Mouse (Mus musculus) olfactory bulb, adult 2 months (tissue): ENCODE measurements at regions not wholly inside any gene's neighbourhood (a gene's known extent, or its start where the extent isn't known, plus 50 kb on each side); places are given as distances from the start of the nearest gene placed in this dataset.

Source experiments
- H3K27ac ChIP-seq: fragments of 200-500 bp; 2 replicates; pipeline ENCODE4 v1.5.1; 2012; ENCODE audit warnings: low read depth, low read length; ENCODE audit not compliant: insufficient read depth
- H3K4me1 ChIP-seq: fragments of 200-500 bp; 2 replicates; pipeline ENCODE4 v1.6.1; 2012; ENCODE audit warnings: low read length; ENCODE audit not compliant: control insufficient read depth, insufficient read depth
- H3K4me3 ChIP-seq: fragments of 200-500 bp; 2 replicates; pipeline ENCODE4 v1.5.1; 2012; ENCODE audit warnings: mild to moderate bottlenecking, low read depth, low read length, moderate library complexity; ENCODE audit not compliant: insufficient read depth
- CTCF ChIP-seq: fragments of 200-500 bp; IDR thresholded peaks from 2 replicates; pipeline ENCODE4 v1.5.1; 2012; ENCODE audit warnings: low read depth, mild to moderate bottlenecking, low read length, moderate library complexity; ENCODE audit not compliant: insufficient read depth
- POLR2A ChIP-seq: fragments of 200-500 bp; IDR thresholded peaks from 2 replicates; pipeline ENCODE4 v1.6.1; 2012; ENCODE audit warnings: mild to moderate bottlenecking, low read depth, low read length, moderate library complexity; ENCODE audit not compliant: insufficient read depth
- WGBS: fragments of 180-500 bp; shearing (Covaris S2); methylation state at CpG from one replicate; pipeline ENCODE4 v1.1.7; 2018; 5-methylcytosine and 5-hydroxymethylcytosine counted together

DNA sequence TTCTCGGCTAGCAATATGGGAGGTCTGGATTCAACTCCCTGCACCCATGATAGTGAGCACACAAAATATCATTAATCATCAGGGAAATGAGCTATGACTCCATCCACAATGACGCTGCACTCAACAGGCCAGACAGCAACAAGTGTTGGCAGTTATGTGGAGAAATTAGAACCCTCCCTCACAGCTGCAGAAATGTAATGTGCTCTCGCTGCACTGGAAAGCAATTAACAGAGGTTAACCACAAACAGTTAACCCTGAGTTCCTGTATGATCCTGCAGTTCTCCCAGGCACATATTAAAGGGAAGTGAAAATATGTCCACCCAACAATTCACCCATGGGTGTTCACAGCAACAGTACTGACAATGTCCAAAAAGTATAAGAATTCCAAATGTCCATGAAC lies 54.0 kb upstream of the Jade2 start:
- Histone ChIP-seq H3K4me3 (no peak overlapping the region), H3K4me1 (peaks cover 12% of the 10 kb centered on the region), H3K27ac (no peak overlapping the region)
- TF ChIP-seq CTCF (no peak), POLR2A (no peak)
- 77% methylated on average over 3 of the region's 3 CpGs for WGBS

DNA sequence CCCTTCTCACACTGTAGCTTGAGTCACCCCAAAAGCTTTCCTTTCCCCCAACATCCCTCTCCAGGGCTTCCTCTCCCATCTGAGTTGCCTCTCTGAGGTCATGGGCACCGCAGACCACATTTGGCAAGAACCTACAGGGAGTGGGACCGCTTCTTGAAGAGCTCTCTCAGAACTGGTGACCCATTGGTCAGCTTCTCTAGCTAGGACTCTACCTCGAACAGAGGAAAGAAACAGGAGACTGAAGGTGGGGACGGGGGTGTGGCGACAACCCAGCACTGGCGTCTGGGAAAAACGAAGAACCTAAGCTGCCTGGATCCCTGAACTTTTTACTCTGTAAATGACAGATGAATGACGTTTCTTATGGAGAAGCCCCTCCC lies 51.8 kb upstream of the Cdkn2aipnl start:
- no peak overlapping the region for H3K4me3 ChIP-seq
- 0 out of 2 replicates have a peak overlapping the region, but pooled peaks have one; percentile 39 for H3K27ac ChIP-seq
- peaks cover 13% of the 10 kb centered on the region for H3K4me1 ChIP-seq
- WGBS: 23% methylated on average over 8 of the region's 8 CpGs
- TF ChIP-seq CTCF: no peak
- no peak for TF ChIP-seq POLR2A

DNA sequence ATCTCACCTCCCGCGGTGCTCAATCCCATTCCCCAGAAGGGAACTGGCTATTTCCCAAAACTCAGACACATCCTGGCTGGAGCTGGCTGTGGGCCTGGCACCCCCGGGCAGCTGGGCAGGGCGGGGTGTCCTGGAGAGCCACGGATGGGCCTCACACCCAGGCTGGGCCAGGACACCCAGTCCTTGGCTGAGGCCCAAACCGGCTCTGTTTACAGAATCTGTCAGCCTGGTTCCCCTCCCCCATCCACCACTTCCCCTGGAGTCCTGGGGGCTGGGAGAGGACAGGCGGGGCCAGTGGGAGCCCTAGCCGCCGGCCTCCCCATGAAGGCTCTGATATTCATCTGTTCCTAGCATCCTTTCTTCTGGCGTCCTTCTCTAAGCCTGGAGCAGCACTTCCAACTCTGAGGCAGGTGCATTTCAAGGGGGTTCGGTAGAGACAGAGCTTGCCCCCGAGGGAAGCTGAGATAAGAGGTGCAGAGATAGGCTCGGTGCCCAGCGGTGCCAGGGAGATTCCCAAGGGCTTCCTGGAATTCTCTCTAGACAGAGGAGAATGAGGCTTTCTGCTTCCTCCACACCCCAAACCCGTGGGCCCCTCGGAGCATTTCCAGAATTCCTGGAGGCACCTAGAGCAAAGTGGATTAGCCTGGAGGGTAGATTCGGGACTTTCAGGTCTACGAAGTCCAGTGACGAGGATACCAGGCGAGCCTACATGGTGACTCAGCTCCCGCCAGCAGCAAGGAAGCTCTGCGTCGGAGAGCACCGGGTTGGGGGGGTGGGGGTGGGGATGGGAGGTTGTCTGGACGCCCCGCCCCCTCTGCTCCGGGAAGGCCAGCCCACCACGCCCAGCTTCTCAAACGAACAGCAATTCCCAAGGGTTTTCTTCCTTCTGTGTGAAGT lies 51.2 kb upstream of the Cdkn2aipnl start:
- Histone ChIP-seq H3K27ac (peak overlapping the region; percentile 71), H3K4me3 (peak overlapping the region; percentile 29; the same call in 1 of the 2 replicates), H3K4me1 (peaks cover 13% of the 10 kb centered on the region)
- whole genome bisulfite sequencing: 8% methylated on average over 29 of the region's 29 CpGs
- TF ChIP-seq CTCF: no peak
- TF ChIP-seq POLR2A: no peak
